ENCODE assay signal across 8 mouse cellular contexts in the genomic region with DNA sequence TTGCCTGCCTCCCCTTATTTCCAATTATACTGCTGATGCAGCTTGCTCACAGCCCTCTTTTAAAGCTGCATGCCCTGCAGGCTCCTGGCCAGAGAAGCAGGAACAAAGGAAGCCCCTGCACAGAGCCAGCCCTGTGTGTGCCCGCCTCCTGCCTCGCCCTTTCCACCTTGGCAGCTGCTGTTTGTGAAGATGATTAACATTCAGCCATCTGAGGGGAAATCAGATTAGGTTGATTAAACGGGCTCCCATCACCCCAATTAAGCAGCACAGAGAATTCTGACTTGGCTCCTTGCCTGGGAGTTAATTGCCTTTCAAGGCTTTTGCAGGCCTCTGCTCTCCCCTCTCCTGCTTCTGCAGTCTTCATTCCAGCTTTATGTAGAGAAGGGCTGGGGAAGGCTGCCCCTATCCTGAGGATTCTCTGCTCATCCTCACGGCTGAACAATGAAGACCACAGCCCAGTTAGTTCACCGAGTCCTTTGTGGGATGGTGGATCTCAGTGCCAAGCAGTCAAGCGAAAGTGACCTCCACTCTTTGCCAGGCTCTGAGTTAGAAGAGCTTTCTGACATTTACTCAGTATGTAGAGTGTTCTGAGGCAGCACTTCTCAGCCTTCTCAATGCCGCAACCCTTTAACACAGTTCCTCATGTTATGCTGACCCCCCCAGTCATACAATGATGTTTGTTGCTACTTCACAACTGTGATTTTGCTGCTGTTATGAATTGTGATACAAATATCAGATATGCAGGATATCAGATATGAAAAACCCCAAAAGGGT. TPM values are rescaled to one million over a fixed set of nuclear protein-coding genes. Genes with fewer than 3 reads are reported as not detected.
DNase-seq lines count a peak whose midpoint lies in the region; ATAC-seq lines count a peak whose summit lies in the region.

No protein-coding gene starts in this region.

- H3K27ac ChIP-seq in hindbrain, embryonic 12.5 days, result peak overlapping the region; percentile 83
- H3K27ac ChIP-seq in neural tube, embryonic 13.5 days (replicated peaks), result peak overlapping the region; percentile 92

- no peaks in the 10 kb centered on the region for H3K36me3 ChIP-seq in hindbrain, embryonic 12.5 days
- no peaks in the 10 kb centered on the region for H3K36me3 ChIP-seq in neural tube, embryonic 13.5 days

- H3K4me1 ChIP-seq in hindbrain, embryonic 12.5 days, result peaks cover 19% of the 10 kb centered on the region
- H3K4me1 ChIP-seq in neural tube, embryonic 13.5 days (replicated peaks), result peaks cover 37% of the 10 kb centered on the region

- no peaks in the 10 kb centered on the region; the same call in 1 of the 2 replicates for H3K27me3 ChIP-seq in hindbrain, embryonic 12.5 days
- H3K27me3 ChIP-seq in neural tube, embryonic 13.5 days, result 0 out of 2 replicates have a peak, but pooled peaks cover 3% of the 10 kb centered on the region

- H3K9ac ChIP-seq in hindbrain, embryonic 12.5 days, result no peak overlapping the region; the same call in 1 of the 2 replicates
- H3K9ac ChIP-seq in neural tube, embryonic 13.5 days, result 0 out of 2 replicates have a peak overlapping the region, but pooled peaks have one; percentile 18

- H3K4me3 ChIP-seq in hindbrain, embryonic 12.5 days, result no peak overlapping the region
- H3K4me3 ChIP-seq in neural tube, embryonic 13.5 days, result no peak overlapping the region

- H3K4me2 ChIP-seq in hindbrain, embryonic 12.5 days (replicated peaks), result no peak overlapping the region
- H3K4me2 ChIP-seq in neural tube, embryonic 13.5 days, result no peak overlapping the region

- peak; percentile 95 for ATAC-seq in hindbrain, embryonic 12.5 days (ENCODE audit: low FRiP score)
- ATAC-seq in neural tube, embryonic 13.5 days (ENCODE audit: low read depth), result peak; percentile 96

- H3K9me3 ChIP-seq in hindbrain, embryonic 12.5 days (replicated peaks), result no peaks in the 10 kb centered on the region
- H3K9me3 ChIP-seq in neural tube, embryonic 13.5 days, result no peaks in the 10 kb centered on the region

- peak; percentile 13 to 38 for DNase-seq in right cerebral cortex, adult 2 months (ENCODE audit: low spot score in 2 of 2)
- no peak for DNase-seq in right cerebral cortex, postnatal 25 days
- DNase-seq in layer of hippocampus, adult 9-10 months (ENCODE audit: low spot score), result peak; percentile 33
- DNase-seq in lung, postnatal 25 days (ENCODE audit: low spot score), result no peak
- no peak for DNase-seq in lung, postnatal 14 days
- DNase-seq in spleen, postnatal 14 days (ENCODE audit: low spot score in 2 of 2), result no peak

- 35% methylated on average over 7 of the region's 7 CpGs for WGBS in hindbrain, embryonic 12.5 days
- whole genome bisulfite sequencing in neural tube, embryonic 13.5 days, result 27% methylated on average over 7 of the region's 7 CpGs

RNA-seq across cellular contexts. Expression of a gene that starts 2.9 kb away (rescaled TPM):
- polyA plus RNA-seq in hindbrain, embryonic 12.5 days (2016; fragmentation: Nextera tagmentation; extraction: Ambion mirVana), result 0.41 and 0.73 TPM in 2 replicates
- polyA plus RNA-seq in neural tube, embryonic 13.5 days (2015; fragmentation: Nextera tagmentation; extraction: Ambion mirVana), result 0.36 and 0.53 TPM in 2 replicates

RNA-seq across cellular contexts. Expression of a gene that starts 26.1 kb away (rescaled TPM):
- polyA plus RNA-seq in hindbrain, embryonic 12.5 days (2016; fragmentation: Nextera tagmentation; extraction: Ambion mirVana), result 47.4 and 54.7 TPM in 2 replicates
- polyA plus RNA-seq in neural tube, embryonic 13.5 days (2015; fragmentation: Nextera tagmentation; extraction: Ambion mirVana), result 42.9 and 43.6 TPM in 2 replicates

Comparison
In these comparisons a context has a peak if more than half of its experiments do, and no peak if none do; other contexts are left out.
1. DNase-seq: peak in right cerebral cortex, adult 2 months (2 of 2) and layer of hippocampus, adult 9-10 months (single experiment); none in right cerebral cortex, postnatal 25 days (single experiment), lung, postnatal 25 days (single experiment), lung, postnatal 14 days (single experiment) and spleen, postnatal 14 days (0 of 2).